Mouse (Mus musculus) layer of hippocampus, adult 9-10 months (tissue): ENCODE results near the gene Mrpl57.

Experiments
- DNase-seq: peaks from one replicate; pipeline ENCODE4 v3.0.0; 2022; ENCODE audit warnings: low spot score

Gene Mrpl57

GRCm38 (mm10) chr14:57859520-57859919 lies 33.5 kb downstream of the Mrpl57 start:
- no peak for DNase-seq

- no peak for DNase-seq
These were observed 36.0 kb downstream of the Mrpl57 start for GRCm38 (mm10) chr14:57861987-57862412.

DNA sequence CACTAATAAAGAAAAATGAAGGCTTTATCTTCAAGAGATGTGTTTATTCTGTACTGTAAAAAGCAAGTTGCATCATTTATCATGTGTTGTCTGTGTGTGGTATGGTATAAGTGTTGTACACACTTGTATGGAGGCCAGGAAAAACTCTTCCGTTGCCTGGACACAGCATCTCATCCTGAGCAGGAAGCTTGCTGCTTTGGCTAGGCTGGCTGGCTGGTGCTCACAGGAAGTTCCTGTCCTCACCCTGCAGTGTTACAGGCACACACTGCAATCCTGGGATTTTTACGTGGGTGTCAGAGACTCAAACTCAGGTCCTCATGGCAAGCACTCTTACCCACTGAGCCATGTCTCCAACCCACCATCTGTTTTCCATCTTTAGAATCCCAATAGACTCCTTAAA lies 37.1 kb downstream of the Mrpl57 start:
- DNase-seq, result no peak

- DNase-seq, result no peak
These were observed 39.2 kb downstream of the Mrpl57 start for GRCm38 (mm10) chr14:57865256-57865655.

- DNase-seq, result no peak
These were observed 40.7 kb downstream of the Mrpl57 start for GRCm38 (mm10) chr14:57866676-57867276.

- no peak for DNase-seq
These were observed 51.9 kb downstream of the Mrpl57 start for GRCm38 (mm10) chr14:57877921-57878320.
